Mouse (Mus musculus) gastrocnemius, adult 2 months (tissue): ENCODE measurements at regions not wholly inside any gene's neighbourhood (a gene's known extent, or its start where the extent isn't known, plus 50 kb on each side); places are given as distances from the start of the nearest gene placed in this dataset.
A peak's percentile ranks its signal among the peaks of the same experiment; 100 is the strongest.

Experiments
- DNase-seq: peaks from one replicate; pipeline ENCODE4 v3.0.0; 2022
- H3K27ac ChIP-seq: fragments of 200-600 bp; 2 replicates; pipeline ENCODE4 v1.8.1; 2022; ENCODE audit warnings: mild to moderate bottlenecking
- H3K4me3 ChIP-seq: fragments of 200-600 bp; 2 replicates; pipeline ENCODE4 v1.8.1; 2022; ENCODE audit warnings: mild to moderate bottlenecking, moderate library complexity
- CTCF ChIP-seq: fragments of 200-600 bp; IDR thresholded peaks from 2 replicates; pipeline ENCODE4 v1.8.1; 2022; ENCODE audit warnings: antibody characterized with exemption, mild to moderate bottlenecking, moderate library complexity
- intact Hi-C: fragments of 180-260 bp; cut with DNase I; formaldehyde crosslinking; loops from one replicate; pipeline ENCODE4 v1.15.1; 2025

DNA sequence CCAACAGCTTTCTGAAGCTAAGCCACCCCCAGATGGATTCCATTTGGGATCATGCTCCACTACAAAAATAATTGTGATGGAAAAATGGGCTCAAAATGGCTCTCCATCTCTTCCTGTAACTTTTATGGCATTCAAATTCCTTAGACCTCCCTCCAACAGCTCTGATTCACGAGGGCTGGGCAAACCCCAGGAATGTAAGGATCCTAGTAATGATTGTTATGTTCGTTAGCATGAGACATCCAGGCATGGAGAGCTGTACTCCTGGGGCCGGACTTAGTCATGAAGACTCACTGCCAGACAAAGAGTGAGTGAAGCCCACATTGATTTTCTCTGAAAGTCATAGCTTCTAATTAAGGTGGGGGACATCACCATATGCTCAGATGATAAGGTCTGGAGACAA lies 258.3 kb downstream of the Gm826 start:
- Histone ChIP-seq H3K27ac (no peak overlapping the region), H3K4me3 (no peak overlapping the region)
- intact Hi-C loops = no loop called here
- no peak for DNase-seq
- TF ChIP-seq CTCF = no peak

DNA sequence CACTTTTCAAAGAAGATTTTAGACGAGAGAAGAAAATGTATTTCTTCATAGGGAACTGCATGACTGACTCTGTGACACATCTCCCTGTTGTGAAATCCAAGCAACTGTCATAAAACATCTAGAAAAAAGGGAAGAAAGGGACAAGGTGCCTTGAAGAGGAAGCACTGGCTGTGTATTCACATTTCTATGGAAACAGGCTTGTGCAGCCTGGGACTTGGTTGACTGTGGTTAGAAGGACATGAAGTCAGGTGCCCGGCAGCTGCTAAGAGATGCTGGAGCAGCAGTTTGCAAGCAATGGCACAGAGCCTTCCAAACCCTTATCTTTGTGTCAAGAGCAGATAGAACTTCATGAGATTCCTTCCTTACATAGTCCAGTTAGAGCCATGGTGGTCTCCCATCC lies 263.5 kb downstream of the Gm826 start:
- H3K27ac ChIP-seq = no peak overlapping the region
- intact Hi-C loops = no loop called here
- no peak for TF ChIP-seq CTCF
- no peak overlapping the region for H3K4me3 ChIP-seq
- no peak for DNase-seq

GRCm38 (mm10) chr2:160068772-160069171 lies 265.2 kb downstream of the Gm826 start:
- DNase-seq = no peak
- Histone ChIP-seq H3K4me3 (no peak overlapping the region), H3K27ac (no peak overlapping the region)
- intact Hi-C loops = no loop called here
- no peak for TF ChIP-seq CTCF

- H3K4me3 ChIP-seq = no peak overlapping the region
- no peak for TF ChIP-seq CTCF
- DNase-seq = no peak
- H3K27ac ChIP-seq = peak overlapping the region; percentile 81; the same call in 1 of the 2 replicates
- intact Hi-C loops = loop anchor here (2.0 kb wide), 1 partner anchor 301 kb away; no protein-coding TSS in a partner anchor
Observed at GRCm38 (mm10) chr2:160067904-160068303, 266.1 kb downstream of the Gm826 start.

GRCm38 (mm10) chr2:160066491-160067303 lies 267.3 kb downstream of the Gm826 start:
- no peak for TF ChIP-seq CTCF
- peak; percentile 87 for DNase-seq
- intact Hi-C loops = loop anchor here (2.0 kb wide), 1 partner anchor 302 kb away; no protein-coding TSS in a partner anchor
- peak overlapping the region; percentile 81 for H3K27ac ChIP-seq
- H3K4me3 ChIP-seq = peak overlapping the region; percentile 24

DNA sequence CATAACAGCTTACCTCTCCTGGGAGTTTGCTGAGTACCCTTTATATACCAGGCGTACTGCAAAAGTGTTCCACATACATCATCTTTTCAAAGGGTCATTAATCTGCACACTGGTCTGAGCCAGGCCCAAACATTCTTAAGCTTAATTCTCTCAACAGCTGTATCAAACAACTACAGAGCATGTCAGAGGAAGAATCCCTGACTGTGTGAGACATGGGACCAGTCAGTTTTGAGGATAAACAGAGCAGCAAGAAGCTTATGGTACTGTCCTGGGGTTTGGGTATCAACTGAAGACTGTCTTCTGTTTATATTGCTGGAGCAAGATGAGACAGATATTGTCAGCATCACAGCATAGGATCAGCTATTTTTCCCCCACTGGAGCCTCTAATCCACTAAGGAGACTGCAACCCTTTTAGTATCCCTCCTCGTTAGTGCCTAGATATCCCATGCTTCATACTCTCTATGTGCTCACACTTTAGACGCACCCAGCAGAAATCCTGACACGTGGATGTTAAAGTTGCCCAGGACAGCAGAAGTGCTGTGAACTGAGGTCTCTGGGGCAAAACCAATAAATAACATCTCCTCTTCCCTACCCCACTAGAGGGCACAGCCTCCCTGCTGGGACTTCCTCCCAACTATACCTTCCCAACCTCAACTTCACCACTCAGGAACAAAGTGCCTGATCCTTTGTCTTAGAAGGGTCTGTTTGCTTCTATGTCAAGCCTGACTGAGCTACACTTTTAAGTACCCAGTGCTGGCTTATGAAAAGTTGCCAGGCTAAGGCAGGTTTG lies 271.6 kb downstream of the Gm826 start:
- no peak overlapping the region for H3K27ac ChIP-seq
- TF ChIP-seq CTCF = peak; percentile 58
- intact Hi-C loops = loop anchor here (5.0 kb wide), 1 partner anchor 415 kb away; no protein-coding TSS in a partner anchor
- no peak overlapping the region for H3K4me3 ChIP-seq
- no peak for DNase-seq

DNA sequence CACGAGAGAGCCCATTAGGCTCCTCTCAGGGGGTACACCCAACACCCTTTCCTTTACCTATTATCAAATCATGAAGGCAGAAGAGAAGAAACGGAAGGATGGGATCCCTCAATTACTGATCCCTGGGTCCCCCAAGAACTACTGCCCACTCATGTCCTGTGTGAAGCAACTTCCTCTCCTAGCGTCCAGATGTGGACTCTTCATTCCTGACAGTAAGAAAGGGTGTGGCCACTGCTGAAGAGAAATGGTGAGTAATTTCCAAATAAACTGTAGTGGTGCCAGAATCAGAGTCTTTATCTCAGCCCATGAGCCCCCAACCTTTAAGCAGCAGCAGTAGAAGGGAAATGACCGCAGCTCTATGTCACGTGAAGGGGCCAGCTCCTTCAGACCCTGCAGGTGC lies 273.9 kb downstream of the Gm826 start:
- Histone ChIP-seq H3K4me3 (no peak overlapping the region), H3K27ac (no peak overlapping the region)
- no peak for DNase-seq
- intact Hi-C loops = loop anchor here (5.0 kb wide), 1 partner anchor 413 kb away; no protein-coding TSS in a partner anchor
- TF ChIP-seq CTCF = no peak

GRCm38 (mm10) chr2:160057211-160057610 lies 276.8 kb downstream of the Gm826 start:
- no peak for DNase-seq
- Histone ChIP-seq H3K4me3 (no peak overlapping the region), H3K27ac (no peak overlapping the region)
- TF ChIP-seq CTCF = no peak
- intact Hi-C loops = no loop called here

DNA sequence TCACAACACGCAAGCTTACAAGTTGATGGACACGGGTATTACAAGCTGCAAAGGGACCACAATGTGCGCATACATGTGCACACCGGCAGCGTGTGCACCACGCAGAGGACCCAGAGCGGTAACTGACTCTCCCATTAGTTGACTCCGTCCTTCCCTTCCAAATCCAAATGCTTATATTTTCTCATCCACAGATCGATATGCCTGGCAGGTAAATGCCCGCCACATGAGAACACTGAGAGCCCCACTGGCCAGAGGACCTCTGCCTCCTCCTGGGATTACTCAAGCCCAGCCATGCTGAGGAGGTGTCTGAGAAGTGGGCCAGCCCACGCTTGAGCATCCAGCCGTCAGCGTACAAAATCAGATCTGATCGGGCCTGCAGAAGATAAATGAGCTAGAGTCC lies 279.6 kb downstream of the Gm826 start:
- DNase-seq = no peak
- intact Hi-C loops = no loop called here
- H3K27ac ChIP-seq = no peak overlapping the region
- no peak overlapping the region for H3K4me3 ChIP-seq
- TF ChIP-seq CTCF = no peak

- H3K27ac ChIP-seq = 0 out of 2 replicates have a peak overlapping the region, but pooled peaks have one; percentile 13
- DNase-seq = no peak
- no peak overlapping the region for H3K4me3 ChIP-seq
- intact Hi-C loops = no loop called here
- TF ChIP-seq CTCF = 0 out of 2 replicates have a peak, but pooled peaks have one; percentile 3
Observed at GRCm38 (mm10) chr2:160048286-160048685, 285.7 kb downstream of the Gm826 start.

DNA sequence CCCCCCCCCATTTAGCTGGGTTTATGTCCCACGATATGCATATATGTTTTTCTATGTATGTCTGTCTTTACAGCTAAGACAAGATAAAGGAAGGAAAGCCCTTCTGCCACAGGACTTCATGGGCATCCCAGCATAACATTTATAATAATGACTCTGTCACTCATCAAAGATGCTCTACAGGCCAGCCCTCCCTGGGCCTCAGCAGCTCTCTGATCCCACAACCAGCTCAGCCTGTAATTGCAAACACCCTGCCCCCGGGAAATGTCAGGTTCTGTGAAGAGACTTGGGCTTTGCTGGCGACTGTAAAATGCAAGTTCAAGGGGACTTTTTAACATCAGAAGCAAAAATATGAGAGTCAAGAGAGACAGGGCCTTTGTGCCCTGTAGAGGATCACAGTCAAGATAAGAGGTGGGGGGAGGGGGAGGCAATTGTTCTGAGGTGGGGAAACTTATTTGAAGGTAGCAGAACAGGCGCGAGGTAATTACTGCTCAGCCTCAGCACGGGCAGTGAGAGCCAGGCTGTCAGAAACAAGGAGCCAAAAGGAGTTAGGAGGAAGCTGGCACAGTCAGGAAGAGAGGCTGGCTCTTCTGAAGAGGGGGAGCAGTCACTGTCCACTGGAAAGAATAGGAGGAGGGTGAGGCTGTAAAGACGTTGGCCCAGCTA lies 286.9 kb downstream of the Gm826 start:
- no peak for DNase-seq
- intact Hi-C loops = no loop called here
- TF ChIP-seq CTCF = no peak
- Histone ChIP-seq H3K4me3 (no peak overlapping the region), H3K27ac (peak overlapping the region; percentile 28; the same call in 1 of the 2 replicates)

DNA sequence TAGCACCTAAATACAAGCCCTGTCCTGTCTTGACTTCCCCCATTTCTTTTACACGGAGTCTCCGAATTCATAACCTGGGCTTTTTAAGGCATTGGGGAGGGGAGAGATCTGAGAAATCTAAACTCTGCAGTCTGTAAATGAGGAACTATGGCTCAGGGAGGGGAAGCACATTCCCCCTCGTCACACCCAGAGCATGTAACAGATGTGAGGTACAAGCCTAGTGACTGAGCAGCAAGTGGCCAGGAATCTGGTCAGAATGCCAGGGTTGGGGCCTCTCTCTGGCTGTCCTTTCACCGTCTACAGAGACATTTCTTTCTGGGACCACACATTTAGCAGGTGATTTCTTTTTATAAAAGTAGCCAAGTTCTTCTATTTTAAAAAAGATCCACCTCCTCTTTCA lies 289.4 kb downstream of the Gm826 start:
- Histone ChIP-seq H3K27ac (peak overlapping the region; percentile 77), H3K4me3 (no peak overlapping the region)
- peak; percentile 57 for DNase-seq
- TF ChIP-seq CTCF = no peak
- intact Hi-C loops = no loop called here
